Mouse (Mus musculus): Measurements from ENCODE around the gene Lzic.

The Lzic gene

GRCm38 (mm10) chr4:149526330-149526729 lies 41.3 kb downstream of the Lzic start:
- CTCF ChIA-PET, result no interaction called here

- CTCF ChIA-PET, result interaction anchor here (0.6 kb wide), 1 partner anchor 19 kb away, joined by 3 read pairs; no protein-coding TSS in a partner anchor
These were observed 42.8 kb downstream of the Lzic start for GRCm38 (mm10) chr4:149527621-149528354.

- CTCF ChIA-PET, result no interaction called here
These were observed 44.7 kb downstream of the Lzic start for GRCm38 (mm10) chr4:149529691-149530090.

GRCm38 (mm10) chr4:149539441-149539840 lies 54.4 kb downstream of the Lzic start:
- CTCF ChIA-PET, result no interaction called here

- CTCF ChIA-PET, result no interaction called here
These were observed 56.9 kb downstream of the Lzic start for GRCm38 (mm10) chr4:149541935-149542334.

GRCm38 (mm10) chr4:149542431-149542830 lies 57.4 kb downstream of the Lzic start:
- CTCF ChIA-PET, result no interaction called here

- CTCF ChIA-PET, result no interaction called here
These were observed 58.0 kb downstream of the Lzic start for GRCm38 (mm10) chr4:149542927-149543553.

- CTCF ChIA-PET, result no interaction called here
These were observed 59.9 kb downstream of the Lzic start for GRCm38 (mm10) chr4:149544892-149545291.
